Mouse (Mus musculus) cortical plate, adult 2 months (tissue): Measurements from ENCODE around the gene Mgp.

Source experiments
- CTCF ChIP-seq: fragments of 200-500 bp; IDR thresholded peaks from 2 replicates; pipeline ENCODE4 v1.5.1; 2011; ENCODE audit warnings: mild to moderate bottlenecking, control low read depth, low read length; ENCODE audit not compliant: insufficient read depth; ENCODE audit errors: extremely low read depth
- POLR2A ChIP-seq: fragments of 200-500 bp; IDR thresholded peaks from 2 replicates; pipeline ENCODE4 v1.6.1; 2011; ENCODE audit warnings: mild to moderate bottlenecking, low read length, control low read depth; ENCODE audit not compliant: insufficient read depth; ENCODE audit errors: extremely low read depth

- TF ChIP-seq POLR2A (no peak), CTCF (no peak)
These were observed 28.4 kb upstream of the Mgp start for GRCm38 (mm10) chr6:136903885-136904470.
